Comparison of ENCODE assay signal across 14 mouse cellular contexts in the genomic region with DNA sequence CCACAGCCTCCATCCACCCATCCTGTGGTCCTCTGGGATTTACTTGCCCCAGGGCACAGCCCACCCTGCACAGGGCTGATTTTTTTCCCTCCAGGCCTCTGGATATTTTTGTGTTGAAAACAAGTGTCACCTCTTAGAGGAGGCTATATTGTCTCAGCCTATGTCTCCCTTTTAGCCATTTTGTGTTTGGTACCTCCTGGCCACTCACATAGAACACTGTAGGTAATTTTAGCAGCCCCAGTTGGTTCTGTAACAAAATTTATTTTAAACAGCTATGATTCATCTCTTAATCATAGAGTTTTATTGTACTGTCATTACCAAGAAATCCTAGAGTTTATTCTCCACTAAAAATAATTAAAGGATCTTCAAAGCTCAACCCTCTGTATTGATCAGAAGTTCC.
"Had no signal": no experiment of that assay in that cellular context is flagged by ENCODE, and none has a peak within 500 bp of the region (broad histone marks: within the 10 kb centered on the region; RNA-seq: fewer than 3 reads in every experiment).

No protein-coding gene starts in this region.

- H3K27ac ChIP-seq: limb, embryonic 15.5 days; liver, embryonic 12.5 days; macrophage; midbrain, embryonic 12.5 days had no signal

- H3K36me3 ChIP-seq: limb, embryonic 15.5 days; liver, embryonic 12.5 days; midbrain, embryonic 12.5 days had no signal

- H3K27me3 ChIP-seq: limb, embryonic 15.5 days; liver, embryonic 12.5 days; midbrain, embryonic 12.5 days had no signal

- DNase-seq: kidney, adult 11 months; kidney, postnatal 10 days; kidney, postnatal 4 days; lung, embryonic 14.5 days; lung, postnatal 10 days; right cerebral cortex, postnatal 4 days; spleen, adult 18-20 months; thymus, adult 2 months; thymus, postnatal 25 days had no signal

- ATAC-seq: liver, embryonic 12.5 days had no signal

- H3K9me3 ChIP-seq: limb, embryonic 15.5 days; liver, embryonic 12.5 days; midbrain, embryonic 12.5 days had no signal

- H3K9ac ChIP-seq: limb, embryonic 15.5 days; liver, embryonic 12.5 days; lung, embryonic 14.5 days; midbrain, embryonic 12.5 days had no signal

- H3K4me2 ChIP-seq: limb, embryonic 15.5 days; liver, embryonic 12.5 days; lung, embryonic 14.5 days; midbrain, embryonic 12.5 days had no signal

- H3K4me3 ChIP-seq: limb, embryonic 15.5 days; liver, embryonic 12.5 days; megakaryocyte, embryonic 14.5 days; midbrain, embryonic 12.5 days had no signal
